Mouse (Mus musculus): ENCODE measurements around the gene Cacna1a.
A peak's percentile ranks its signal among the peaks of the same experiment; 100 is the strongest.

Cacna1a gene

DNA sequence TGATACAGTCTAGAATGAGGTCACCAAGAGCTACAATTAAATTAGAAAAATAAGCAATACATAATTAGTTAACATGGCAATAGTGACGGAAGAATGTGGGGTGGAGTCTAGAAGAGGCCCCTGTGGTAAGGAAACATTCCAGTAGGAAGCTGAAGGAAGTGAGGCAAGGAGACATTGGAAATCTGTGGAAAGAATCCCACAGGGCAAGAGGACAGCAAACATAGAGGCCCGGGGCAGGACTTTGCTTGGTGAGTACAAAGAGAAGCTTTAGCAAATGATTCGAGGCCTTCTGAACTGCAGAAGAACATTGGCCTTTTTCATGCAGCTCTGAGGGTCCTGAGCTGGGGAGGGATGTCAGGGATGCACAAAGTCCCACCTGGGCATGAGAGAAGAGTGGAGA lies at the start of gene Cacna1a:
Cacna1a (plus strand) TSS at position 166 of the 400 bp plus-strand sequence.
- no peak for DNase-seq

GRCm38 (mm10) chr8:84338493-84338892 lies 49.7 kb upstream of the Cacna1a start:
- DNase-seq, result no peak

- DNase-seq, result no peak
These were observed 48.9 kb upstream of the Cacna1a start for GRCm38 (mm10) chr8:84339320-84339719.

DNA sequence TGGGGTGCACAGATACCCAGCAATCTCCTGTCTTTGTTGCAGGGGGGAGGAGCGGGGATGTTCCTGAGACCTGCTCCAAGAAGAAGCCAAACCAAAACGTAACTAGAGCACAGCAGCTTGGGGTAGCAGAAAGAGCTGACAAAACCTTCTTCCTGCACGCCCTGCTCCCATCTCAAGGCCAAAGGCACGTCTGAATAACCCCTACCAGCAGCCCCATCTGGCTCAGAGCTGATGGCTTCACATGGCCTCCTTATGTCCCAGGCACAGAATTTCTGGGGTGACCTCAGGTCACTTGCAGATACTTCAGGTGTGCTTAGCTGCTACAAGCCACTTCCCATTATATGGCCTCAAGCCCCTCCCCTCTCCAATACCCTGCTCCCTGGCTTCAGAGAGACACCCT lies 48.4 kb upstream of the Cacna1a start:
- DNase-seq, result no peak

- no peak for DNase-seq
These were observed 47.6 kb upstream of the Cacna1a start for GRCm38 (mm10) chr8:84340671-84341070.

DNA sequence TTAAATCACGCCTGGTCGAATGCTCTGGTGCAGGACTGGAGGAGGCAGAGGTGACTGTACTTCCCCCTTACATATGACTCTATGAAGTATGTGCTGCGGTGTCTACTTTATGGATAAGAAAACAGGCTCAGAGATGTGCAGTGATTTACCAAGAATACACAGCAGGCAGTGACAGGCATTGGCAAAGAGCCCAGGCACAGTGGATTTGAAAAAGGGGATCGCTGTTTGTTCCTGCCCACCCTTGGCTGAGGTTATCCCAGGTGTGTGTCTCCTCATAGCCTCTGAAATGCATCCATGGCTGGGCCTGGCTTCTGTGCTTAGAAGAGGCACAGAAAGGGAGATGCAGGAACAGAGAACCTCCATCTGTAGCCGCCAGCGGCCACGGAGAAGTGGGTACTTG lies 42.7 kb upstream of the Cacna1a start:
- no peak for DNase-seq

DNA sequence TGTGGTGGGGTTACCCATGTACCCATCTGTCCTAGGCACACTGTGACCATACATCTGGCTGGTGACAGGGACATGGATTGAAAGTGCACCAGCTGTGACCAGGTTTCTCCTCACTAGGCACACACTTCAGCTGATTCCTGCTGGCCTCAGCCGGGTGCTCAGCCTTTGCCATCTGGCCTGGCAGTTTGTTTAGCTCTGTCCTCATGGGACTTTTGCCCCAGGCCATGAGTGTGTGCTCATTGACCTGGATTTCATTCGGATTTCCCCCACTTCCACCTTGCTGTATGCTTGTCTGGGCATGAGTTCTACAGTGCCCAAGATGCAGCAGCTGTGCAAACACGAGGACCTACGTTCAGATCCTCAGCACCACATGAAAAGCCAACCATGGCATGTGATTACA lies 41.8 kb upstream of the Cacna1a start:
- DNase-seq, result no peak

DNA sequence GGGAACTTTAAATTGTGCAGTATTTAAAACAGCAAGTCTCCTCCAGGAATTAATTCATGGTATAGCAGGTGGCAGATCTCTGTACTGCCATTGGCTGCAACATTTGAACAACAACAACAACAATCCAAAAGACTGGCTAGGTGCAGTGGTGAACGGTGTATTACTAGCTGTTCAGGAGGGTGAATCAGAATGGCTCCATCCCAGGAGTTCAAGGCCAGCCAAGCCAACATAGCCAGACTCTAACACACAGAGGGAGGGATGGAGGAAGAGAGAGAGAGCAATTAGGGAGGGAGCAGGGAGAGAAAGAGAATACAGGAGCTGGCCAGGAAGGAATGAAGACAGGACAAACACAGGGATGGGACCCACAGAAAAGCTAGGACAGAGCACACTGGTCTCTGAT lies 38.7 kb upstream of the Cacna1a start:
- DNase-seq, result no peak

GRCm38 (mm10) chr8:84350960-84351359 lies 37.3 kb upstream of the Cacna1a start:
- no peak for DNase-seq

DNA sequence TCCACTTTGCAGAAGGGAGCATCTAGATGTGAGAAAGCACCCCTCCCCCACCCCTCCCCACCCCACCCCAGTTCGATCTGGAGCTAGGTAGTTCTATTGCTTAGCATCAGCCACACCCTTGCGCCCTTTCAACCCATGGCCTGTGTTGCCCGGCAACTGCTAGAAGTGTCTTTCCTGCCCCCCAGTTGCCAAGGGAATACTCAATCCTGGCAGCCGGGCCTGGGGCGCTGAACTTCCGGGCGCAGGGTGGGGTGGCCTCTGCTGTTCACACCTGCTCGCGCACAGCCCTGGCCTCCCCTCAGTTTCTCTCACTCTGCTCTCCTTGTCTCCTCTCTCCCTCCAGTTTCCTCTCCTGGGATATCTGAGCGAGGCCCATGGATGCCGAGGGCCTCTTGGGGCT lies 31.8 kb upstream of the Cacna1a start:
- DNase-seq, result no peak

- DNase-seq, result peak; percentile 69 to 85
These were observed 30.4 kb upstream of the Cacna1a start for GRCm38 (mm10) chr8:84357631-84358371.

DNA sequence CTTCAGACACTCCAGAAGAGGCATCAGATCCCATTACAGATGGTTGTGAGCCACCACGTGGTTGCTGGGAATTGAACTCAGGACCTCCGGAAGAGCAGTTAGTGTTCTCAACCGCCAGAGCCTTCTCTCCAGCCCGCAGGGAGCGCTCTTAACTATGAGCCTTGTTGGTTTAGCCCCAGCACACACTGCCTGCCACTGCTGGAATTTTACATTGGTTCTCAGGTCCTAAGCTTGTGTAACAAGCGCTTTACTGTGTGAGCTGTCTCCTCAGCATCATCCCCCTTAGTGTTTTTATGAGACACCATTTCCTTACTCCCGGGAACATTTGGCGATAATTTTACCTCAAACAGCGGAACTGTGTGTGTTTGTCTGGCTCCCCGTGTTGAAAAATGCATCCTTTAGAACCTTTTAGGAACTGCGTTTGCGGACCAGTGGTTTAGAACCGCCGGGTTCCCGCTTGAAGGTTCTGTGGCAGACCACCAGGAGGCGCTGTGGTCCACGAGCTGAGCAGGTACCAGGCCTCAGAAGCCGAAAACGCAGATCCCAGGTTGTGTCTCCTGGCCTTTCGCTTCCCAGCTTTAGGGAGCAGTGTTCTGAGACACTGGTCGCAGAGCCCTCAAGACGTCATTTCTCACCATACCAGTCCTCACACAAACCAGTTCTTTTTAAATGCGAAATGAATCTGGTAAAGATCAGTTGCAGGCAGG lies 24.7 kb upstream of the Cacna1a start:
- peak; percentile 67 to 81 for DNase-seq

DNA sequence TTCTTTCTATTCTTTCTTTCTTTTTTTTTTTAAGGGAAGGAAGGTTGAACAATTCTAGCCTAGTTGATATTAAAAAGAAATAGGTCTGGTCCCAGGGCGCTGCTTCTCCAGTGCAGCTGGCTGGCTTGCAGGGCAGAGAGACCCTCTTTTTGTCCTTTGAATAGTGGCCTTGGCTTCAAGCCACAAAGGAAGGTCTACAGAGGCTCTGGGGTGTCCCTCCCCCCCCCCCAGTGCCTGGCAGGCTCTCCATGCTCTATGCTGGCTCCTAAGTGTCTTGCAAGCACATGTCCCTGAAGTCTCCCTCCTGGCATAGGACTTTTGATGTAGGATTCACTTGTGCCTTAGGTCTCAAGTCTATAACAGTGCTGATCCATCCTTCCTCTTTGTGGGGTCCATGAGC lies 23.0 kb upstream of the Cacna1a start:
- no peak for DNase-seq

- DNase-seq, result no peak
These were observed 17.3 kb upstream of the Cacna1a start for GRCm38 (mm10) chr8:84370972-84371371.

DNA sequence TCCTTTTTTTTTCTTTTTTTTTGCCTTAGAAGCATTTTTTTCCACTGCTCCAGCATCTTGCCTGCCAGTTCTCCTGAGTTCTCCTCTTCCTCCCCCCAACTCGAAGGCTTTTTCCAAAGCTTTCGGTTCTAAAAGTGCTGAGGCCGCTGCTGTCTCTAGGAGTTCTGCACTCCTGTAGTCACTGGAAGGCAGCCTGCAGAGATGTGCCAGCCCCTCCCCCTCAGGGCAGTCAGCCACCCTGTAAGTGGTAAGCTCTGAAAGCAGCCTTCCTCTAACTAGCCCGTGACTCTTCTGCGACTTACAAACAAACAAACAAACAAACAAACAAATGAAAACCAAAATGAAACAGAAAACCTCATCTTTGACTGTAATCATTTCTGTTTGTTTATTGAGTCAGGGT lies 13.2 kb upstream of the Cacna1a start:
- no peak for DNase-seq

- no peak for DNase-seq
These were observed 12.4 kb upstream of the Cacna1a start for GRCm38 (mm10) chr8:84375803-84376202.

GRCm38 (mm10) chr8:84376564-84376963 lies 11.7 kb upstream of the Cacna1a start:
- DNase-seq, result no peak

GRCm38 (mm10) chr8:84381676-84382075 lies 6.6 kb upstream of the Cacna1a start:
- DNase-seq, result no peak

- peak; percentile 35 to 64 for DNase-seq
These were observed 533 bp downstream of the Cacna1a start for GRCm38 (mm10) chr8:84388773-84389172.

DNA sequence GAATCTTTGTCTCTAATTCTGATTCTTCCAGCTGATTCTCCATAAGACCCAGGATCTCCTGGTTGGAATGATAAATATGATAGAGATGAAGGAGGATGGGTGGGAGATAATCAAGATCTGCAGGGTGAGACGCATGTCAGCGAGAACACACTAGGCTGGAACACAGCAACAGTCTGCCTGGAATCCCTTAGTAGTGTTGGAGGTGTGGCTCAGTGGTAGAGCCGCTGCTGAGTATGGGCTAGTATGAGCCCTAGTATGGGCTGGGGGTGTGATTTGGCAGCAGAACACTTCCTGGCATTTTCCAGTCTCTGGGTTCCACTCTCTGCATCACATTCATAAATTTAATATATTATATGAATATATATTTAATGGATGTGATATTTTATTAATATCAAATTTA lies 933 bp downstream of the Cacna1a start:
- no peak for DNase-seq

DNA sequence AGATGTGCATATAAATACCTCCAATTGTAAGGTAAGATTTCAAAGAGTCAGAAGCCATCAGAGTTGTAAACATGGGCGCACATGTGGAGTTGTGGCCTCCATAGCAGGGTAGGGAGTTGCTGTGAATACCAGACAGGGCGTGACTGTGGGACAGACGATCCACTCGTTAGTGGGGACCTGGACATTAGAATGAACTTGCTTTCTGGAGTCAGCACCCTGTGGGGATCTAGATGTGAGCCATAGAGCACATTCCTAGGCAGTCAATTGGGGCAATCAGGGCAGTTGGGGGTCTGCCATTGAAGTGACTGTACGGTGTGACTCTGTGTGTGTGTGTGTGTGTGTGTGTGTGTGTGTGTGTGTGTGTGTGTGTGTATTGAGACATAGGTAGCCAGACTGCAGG lies 3.4 kb downstream of the Cacna1a start:
- no peak for DNase-seq

DNA sequence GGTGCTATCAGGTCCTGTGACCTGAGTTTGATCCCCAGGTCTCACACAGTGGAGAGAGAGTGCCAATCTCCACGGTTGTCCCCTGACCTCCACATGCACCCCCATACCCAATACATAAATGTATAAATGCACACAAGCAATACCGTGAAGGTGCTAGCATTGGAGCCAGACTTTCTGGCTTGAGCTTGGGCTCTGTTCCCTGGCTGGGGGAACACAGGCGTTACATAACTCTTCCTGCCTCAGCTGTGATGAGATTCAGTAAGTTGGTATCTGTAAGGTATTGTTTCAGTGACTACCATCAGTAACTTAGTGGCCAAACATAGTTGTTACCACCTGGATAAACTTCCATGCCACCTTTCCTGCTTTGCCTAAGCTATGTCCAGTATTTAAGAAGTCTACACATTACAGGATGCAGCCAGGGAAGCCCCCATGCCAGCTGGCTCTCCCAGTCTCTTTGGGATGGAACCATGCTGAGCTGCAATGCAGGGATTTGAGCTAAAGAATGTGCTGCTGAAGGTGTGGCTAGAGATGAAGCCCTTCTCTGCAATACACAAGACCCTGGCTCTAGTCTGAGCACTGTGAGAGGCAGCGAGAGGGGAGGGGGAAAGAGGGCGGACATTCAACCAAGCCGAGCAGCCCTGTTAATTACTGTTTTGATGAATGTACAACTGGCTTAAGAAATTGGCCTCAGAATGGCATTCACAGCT lies 7.7 kb downstream of the Cacna1a start:
- no peak for DNase-seq

GRCm38 (mm10) chr8:84413886-84414851 lies 25.9 kb downstream of the Cacna1a start:
- DNase-seq, result peak; percentile 30 to 61
